Mouse (Mus musculus) intestine, postnatal 0 days (tissue): ENCODE measurements at regions not wholly inside any gene's neighbourhood (a gene's known extent, or its start where the extent isn't known, plus 50 kb on each side); places are given as distances from the start of the nearest gene placed in this dataset.
"Not testable (repeated sequence)": the region's sequence is repeated elsewhere in the genome, so short reads cannot be mapped to it uniquely, and the experiment has no call there.

Experiments
- ATAC-seq: fragments of 200-750 bp; cut with Nextera tagmentation; 2 replicates; pipeline ENCODE4 v1.8.0; 2017; ENCODE audit warnings: mild to moderate bottlenecking, moderate TSS enrichment, moderate library complexity
- H3K27ac ChIP-seq: fragments of 300-500 bp; sonication (generic); 2 replicates; pipeline ENCODE4 v1.5.1; 2014; ENCODE audit warnings: mild to moderate bottlenecking, low read depth, low read length, moderate library complexity
- H3K27me3 ChIP-seq: fragments of 300-500 bp; sonication (generic); replicated peaks from 2 replicates; pipeline ENCODE4 v1.6.1; 2014; ENCODE audit warnings: low read length, mixed read lengths; ENCODE audit not compliant: control insufficient read depth, insufficient read depth
- H3K36me3 ChIP-seq: fragments of 300-500 bp; sonication (generic); 2 replicates; pipeline ENCODE4 v1.6.1; 2014; ENCODE audit warnings: mild to moderate bottlenecking, moderate library complexity; ENCODE audit not compliant: control insufficient read depth, insufficient read depth
- H3K4me1 ChIP-seq: fragments of 300-500 bp; sonication (generic); replicated peaks from 2 replicates; pipeline ENCODE4 v1.6.1; 2014; ENCODE audit warnings: antibody characterized with exemption, low read length, mixed read lengths; ENCODE audit not compliant: control insufficient read depth, insufficient read depth
- H3K4me2 ChIP-seq: fragments of 300-500 bp; sonication (generic); replicated peaks from 2 replicates; pipeline ENCODE4 v1.6.1; 2014; ENCODE audit warnings: low read depth, mild to moderate bottlenecking, moderate library complexity
- H3K4me3 ChIP-seq: fragments of 300-500 bp; sonication (generic); 2 replicates; pipeline ENCODE4 v1.5.1; 2014; ENCODE audit warnings: low read depth, low read length
- H3K9ac ChIP-seq: fragments of 300-500 bp; sonication (generic); 2 replicates; pipeline ENCODE4 v1.6.1; 2014; ENCODE audit warnings: mild to moderate bottlenecking, low read depth, low read length
- H3K9me3 ChIP-seq: fragments of 300-500 bp; sonication (generic); 2 replicates; pipeline ENCODE4 v1.6.1; 2016; ENCODE audit warnings: mixed run types; ENCODE audit not compliant: control insufficient read depth
- CTCF ChIP-seq: sonication (generic); IDR thresholded peaks from 2 replicates; pipeline ENCODE4 v1.5.1; 2016; ENCODE audit warnings: low read depth, mild to moderate bottlenecking, control low read depth, antibody characterized with exemption, moderate library complexity
- WGBS: fragments of 180-500 bp; shearing (Covaris S2); extraction: QIAGEN DNeasy Blood & Tissue Kit; methylation state at CpG from one replicate; pipeline ENCODE4 v1.1.7; 2014; 5-methylcytosine and 5-hydroxymethylcytosine counted together

DNA sequence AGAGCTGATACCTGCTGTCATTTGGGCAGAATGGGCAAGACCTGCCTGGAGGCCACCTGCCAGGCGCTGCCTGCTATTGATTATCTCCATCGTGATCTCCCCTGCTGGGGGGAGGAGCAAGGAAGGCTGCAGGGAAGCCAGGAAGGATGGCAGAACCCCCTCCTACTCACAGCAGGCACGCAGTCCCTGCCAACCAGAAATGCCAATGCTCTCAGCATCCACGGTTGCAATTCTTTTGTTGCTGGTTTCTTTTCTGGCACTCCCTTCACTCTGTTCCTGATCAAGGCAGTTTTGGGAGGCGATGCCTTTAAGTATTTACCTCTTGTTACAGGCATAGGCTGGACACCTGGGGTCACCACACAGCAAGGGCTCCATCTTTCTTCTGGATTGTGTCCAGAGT lies 164.3 kb upstream of the Tacr1 start:
- Histone ChIP-seq H3K4me2 (no peak overlapping the region), H3K9me3 (no peaks in the 10 kb centered on the region), H3K9ac (no peak overlapping the region), H3K4me3 (no peak overlapping the region), H3K4me1 (no peaks in the 10 kb centered on the region), H3K27me3 (no peaks in the 10 kb centered on the region), H3K36me3 (no peaks in the 10 kb centered on the region), H3K27ac (no peak overlapping the region)
- TF ChIP-seq CTCF, result no peak
- no peak for ATAC-seq
- 43% methylated on average over 5 of the region's 5 CpGs for WGBS

DNA sequence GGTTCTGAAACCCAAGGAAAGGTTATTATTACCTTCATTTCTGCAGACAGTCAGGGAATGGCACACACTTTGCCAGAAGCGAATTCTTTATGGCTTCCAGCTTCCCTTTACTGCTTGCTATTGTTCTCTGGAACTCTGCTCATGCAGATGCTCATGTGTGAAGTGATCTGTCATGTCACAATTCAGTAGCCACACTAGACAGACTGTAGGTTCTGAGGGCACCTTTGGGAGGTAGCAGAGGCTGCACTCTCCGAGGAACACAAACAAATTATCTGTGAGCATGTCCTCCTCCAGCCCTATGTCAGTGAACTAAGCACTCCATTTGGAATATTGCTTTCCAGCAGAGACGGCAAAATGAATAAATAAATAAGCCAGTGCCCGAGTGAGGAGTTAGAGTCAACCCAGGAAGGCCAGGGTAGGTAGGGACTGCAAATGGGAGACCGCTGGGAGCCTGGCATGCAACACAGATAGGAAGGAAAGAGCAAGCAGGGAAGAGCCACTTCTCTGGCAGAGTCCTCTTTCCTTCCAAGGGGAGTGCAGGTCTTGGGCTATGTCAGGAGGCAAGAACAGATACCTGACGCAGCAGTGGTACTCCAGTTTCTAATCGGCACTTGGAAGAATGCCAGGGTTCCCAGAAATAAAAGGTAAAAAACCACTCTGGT lies 161.4 kb upstream of the Tacr1 start:
- Histone ChIP-seq H3K27ac (no peak overlapping the region), H3K9me3 (no peaks in the 10 kb centered on the region), H3K36me3 (no peaks in the 10 kb centered on the region), H3K4me2 (no peak overlapping the region), H3K4me3 (no peak overlapping the region), H3K27me3 (no peaks in the 10 kb centered on the region), H3K4me1 (no peaks in the 10 kb centered on the region), H3K9ac (no peak overlapping the region)
- TF ChIP-seq CTCF, result no peak
- ATAC-seq, result no peak
- 60% methylated on average over 7 of the region's 7 CpGs for WGBS

DNA sequence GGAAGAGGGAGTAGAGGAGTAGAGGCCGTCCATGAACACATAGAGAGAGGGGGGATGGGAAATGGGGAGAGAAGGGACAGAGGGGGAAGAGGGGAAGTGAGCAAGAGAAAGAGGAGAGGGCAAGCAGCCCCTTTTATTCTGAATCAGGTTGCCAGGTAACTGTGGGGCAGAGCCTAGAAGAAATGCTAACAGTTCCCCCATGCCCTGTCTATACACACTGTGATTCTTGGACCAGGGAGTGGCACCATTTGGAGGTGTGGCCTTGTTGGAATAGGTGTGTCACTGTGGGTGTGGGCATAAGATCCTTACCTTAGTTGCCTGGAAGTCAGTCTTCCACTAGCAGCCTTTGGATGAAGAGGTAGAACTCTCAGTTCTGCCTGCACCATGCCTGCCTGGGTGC lies 154.5 kb upstream of the Tacr1 start:
- not testable (repeated sequence) for H3K27ac ChIP-seq, H3K9ac ChIP-seq, ATAC-seq, H3K4me1 ChIP-seq, H3K9me3 ChIP-seq, H3K4me2 ChIP-seq, H3K27me3 ChIP-seq, H3K36me3 ChIP-seq, H3K4me3 ChIP-seq
- 83% methylated on average over 1 of the region's 1 CpGs for WGBS

DNA sequence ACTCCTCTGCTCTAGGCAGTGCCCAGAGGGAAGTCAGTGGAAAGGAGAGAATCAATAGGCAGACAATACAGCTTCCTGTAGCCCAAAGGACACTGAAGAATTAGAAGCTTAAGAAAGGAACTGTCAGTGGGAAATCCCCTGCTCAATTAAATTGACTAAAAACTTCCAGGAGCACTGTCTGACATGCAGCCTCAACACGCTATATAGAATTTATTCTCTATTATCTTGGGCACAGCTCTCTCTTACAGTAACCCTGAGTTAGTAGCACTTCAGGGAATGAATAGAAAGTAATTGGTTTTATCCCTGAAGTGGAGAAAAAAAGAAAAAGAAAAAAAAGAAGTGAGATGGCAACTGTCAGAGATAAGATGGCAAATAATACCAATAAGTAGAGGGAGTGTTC lies 117.6 kb upstream of the Tacr1 start:
- no peak for TF ChIP-seq CTCF
- WGBS, result 81% methylated on average over 1 of the region's 1 CpGs
- H3K4me3 ChIP-seq, result no peak overlapping the region

DNA sequence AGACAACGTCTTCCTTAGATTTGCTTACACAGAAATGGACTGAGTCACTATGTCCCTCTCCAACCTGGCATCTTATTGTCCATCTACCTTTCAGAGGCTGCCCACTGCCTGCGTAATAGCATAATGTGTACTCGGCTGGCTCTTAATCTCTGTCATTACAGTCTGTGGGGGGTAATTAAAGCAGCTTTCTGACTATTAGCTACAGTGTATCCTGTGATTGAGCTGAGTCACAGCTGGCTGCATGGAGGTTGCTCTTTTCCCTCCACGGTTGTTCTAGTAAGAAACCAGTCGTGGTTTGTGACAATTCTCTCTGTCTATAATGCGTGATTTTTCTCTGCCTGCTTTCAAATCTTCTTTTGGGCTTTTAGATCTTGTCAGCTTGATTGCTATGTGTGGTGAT lies 116.9 kb upstream of the Tacr1 start:
- no peak for TF ChIP-seq CTCF
- H3K4me3 ChIP-seq, result no peak overlapping the region
- WGBS, result 65% methylated on average over 6 of the region's 6 CpGs

More for the DNA sequence above, 117.6 kb upstream of the Tacr1 start:
- no peak for ATAC-seq
- Histone ChIP-seq H3K27ac (no peak overlapping the region), H3K9ac (no peak overlapping the region), H3K36me3 (no peaks in the 10 kb centered on the region), H3K27me3 (no peaks in the 10 kb centered on the region), H3K9me3 (no peaks in the 10 kb centered on the region), H3K4me2 (no peak overlapping the region), H3K4me1 (no peaks in the 10 kb centered on the region)

DNA sequence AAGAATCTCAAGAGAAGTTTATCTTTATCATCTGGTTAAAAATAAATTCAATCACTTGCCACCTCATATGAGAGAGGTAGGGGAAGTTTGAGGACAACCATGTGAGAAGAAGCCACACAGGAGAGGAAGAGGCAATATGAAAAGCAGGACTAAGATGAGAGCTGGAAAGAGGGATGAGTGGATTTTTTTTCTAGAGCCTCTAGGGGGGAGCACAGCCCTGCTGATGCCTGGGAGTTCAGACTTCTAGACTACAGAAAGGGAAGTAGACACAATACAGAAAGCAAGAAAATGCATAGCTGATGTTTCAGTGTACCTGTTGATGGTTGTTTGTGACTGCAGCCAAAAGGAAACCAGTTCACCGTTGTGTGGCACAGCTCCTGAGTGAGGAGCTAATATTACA lies 108.6 kb upstream of the Tacr1 start:
- H3K4me3 ChIP-seq, result no peak overlapping the region
- H3K27me3 ChIP-seq, result no peaks in the 10 kb centered on the region
- H3K27ac ChIP-seq, result no peak overlapping the region
- no peak for ATAC-seq
- no peak overlapping the region for H3K9ac ChIP-seq
- no peaks in the 10 kb centered on the region for H3K9me3 ChIP-seq
- no peaks in the 10 kb centered on the region for H3K4me1 ChIP-seq
- WGBS, result 88% methylated on average over 1 of the region's 1 CpGs
- 0 out of 2 replicates have a peak, but pooled peaks have one; percentile 11 for TF ChIP-seq CTCF
- no peaks in the 10 kb centered on the region for H3K36me3 ChIP-seq
- no peak overlapping the region for H3K4me2 ChIP-seq

More for the DNA sequence above, 116.9 kb upstream of the Tacr1 start:
- no peaks in the 10 kb centered on the region for H3K27me3 ChIP-seq
- H3K27ac ChIP-seq, result no peak overlapping the region
- H3K36me3 ChIP-seq, result no peaks in the 10 kb centered on the region
- no peaks in the 10 kb centered on the region for H3K9me3 ChIP-seq
- no peak overlapping the region for H3K4me2 ChIP-seq
- H3K9ac ChIP-seq, result no peak overlapping the region
- ATAC-seq, result no peak
- no peaks in the 10 kb centered on the region for H3K4me1 ChIP-seq
